Mouse (Mus musculus) intestine, embryonic 14.5 days (tissue): Measurements from ENCODE around the gene Spink4. TPM values are rescaled to one million over a fixed set of nuclear protein-coding genes. Genes with fewer than 3 reads are reported as not detected.

Source experiments
- ATAC-seq: fragments of 200-750 bp; cut with Nextera tagmentation; replicated peaks from 2 replicates; pipeline ENCODE4 v1.8.0; 2017; ENCODE audit warnings: low read depth, moderate number of reproducible peaks, moderate TSS enrichment, moderate library complexity; ENCODE audit not compliant: low FRiP score, low TSS enrichment
- DNase-seq: peaks from one replicate; pipeline ENCODE4 v3.0.0-alpha.2; 2018; ENCODE audit warnings: low spot score
- H3K27ac ChIP-seq: fragments of 300-500 bp; sonication (generic); 2 replicates; pipeline ENCODE4 v1.5.1; 2014; ENCODE audit warnings: low read depth, mild to moderate bottlenecking, control low read depth
- H3K27me3 ChIP-seq: fragments of 300-500 bp; sonication (generic); replicated peaks from 2 replicates; pipeline ENCODE4 v1.6.1; 2014; ENCODE audit warnings: low read length, control low read depth; ENCODE audit not compliant: control insufficient read depth, insufficient read depth
- H3K36me3 ChIP-seq: fragments of 300-500 bp; sonication (generic); 2 replicates; pipeline ENCODE4 v1.6.1; 2014; ENCODE audit warnings: low read length, control low read depth; ENCODE audit not compliant: control insufficient read depth, insufficient read depth
- H3K4me1 ChIP-seq: fragments of 300-500 bp; sonication (generic); replicated peaks from 2 replicates; pipeline ENCODE4 v1.6.1; 2014; ENCODE audit warnings: low read length, control low read depth, mixed read lengths; ENCODE audit not compliant: control insufficient read depth, insufficient read depth
- H3K4me2 ChIP-seq: fragments of 300-500 bp; sonication (generic); 2 replicates; pipeline ENCODE4 v1.6.1; 2014; ENCODE audit warnings: low read length
- H3K4me3 ChIP-seq: fragments of 300-500 bp; sonication (generic); 2 replicates; pipeline ENCODE4 v1.5.1; 2014; ENCODE audit warnings: low read depth, low read length, control low read depth, mixed read lengths
- H3K9ac ChIP-seq: fragments of 300-500 bp; sonication (generic); 2 replicates; pipeline ENCODE4 v1.6.1; 2014; ENCODE audit warnings: mild to moderate bottlenecking, low read length
- H3K9me3 ChIP-seq: fragments of 300-500 bp; sonication (generic); 2 replicates; pipeline ENCODE4 v1.6.1; 2016; ENCODE audit warnings: low read length, control low read depth; ENCODE audit not compliant: control insufficient read depth
- WGBS: fragments of 180-500 bp; shearing (Covaris S2); extraction: QIAGEN DNeasy Blood & Tissue Kit; methylation state at CpG from one replicate; pipeline ENCODE4 v1.1.7; 2014; 5-methylcytosine and 5-hydroxymethylcytosine counted together
- polyA plus RNA-seq: library from polyadenylated mRNA; unstranded; fragments of >200 nt; fragmentation: Nextera tagmentation; extraction: Ambion mirVana; gene quantifications from 2 replicates; pipeline ENCODE4 v1.2.1, GENCODE M21; 2014

The Spink4 gene
- polyA plus RNA-seq, 1 experiment from 2014 or later, result 76.7 TPM

GRCm38 (mm10) chr4:40895118-40895517 is 24.7 kb upstream of the Spink4 start:
- no peak; the same call in 1 of the 2 replicates for ATAC-seq
- no peak overlapping the region for H3K27ac ChIP-seq

DNA sequence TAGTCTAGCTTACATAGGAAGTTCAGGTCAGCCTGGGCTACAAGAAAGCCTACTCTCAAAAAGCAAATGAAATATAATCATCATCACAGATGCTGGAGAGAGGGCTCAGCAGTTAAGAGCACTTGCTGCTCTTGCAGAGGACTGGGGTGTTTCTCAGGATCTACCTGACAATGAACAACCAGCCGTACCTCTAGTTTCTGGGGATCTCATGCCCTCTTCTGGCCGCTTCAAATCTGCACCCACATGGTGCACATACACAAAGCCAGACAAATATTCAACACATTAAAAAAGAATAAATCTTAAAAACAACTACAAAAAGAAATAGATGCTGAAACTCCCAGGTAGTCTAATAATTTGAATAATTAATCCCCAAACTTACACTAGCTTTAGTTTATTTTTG is 24.2 kb upstream of the Spink4 start:
- H3K9ac ChIP-seq, result no peak overlapping the region
- no peaks in the 10 kb centered on the region for H3K27me3 ChIP-seq
- H3K4me1 ChIP-seq, result no peaks in the 10 kb centered on the region
- no peak for ATAC-seq
- no peak for DNase-seq
- peaks cover 3% of the 10 kb centered on the region; the same call in 1 of the 2 replicates for H3K9me3 ChIP-seq
- H3K27ac ChIP-seq, result no peak overlapping the region
- WGBS, result 93% methylated on average over 2 of the region's 2 CpGs
- H3K4me2 ChIP-seq, result no peak overlapping the region
- no peak overlapping the region for H3K4me3 ChIP-seq
- H3K36me3 ChIP-seq, result no peaks in the 10 kb centered on the region

More at GRCm38 (mm10) chr4:40895118-40895517, 24.7 kb upstream of the Spink4 start:
- Histone ChIP-seq H3K4me2 (no peak overlapping the region), H3K9me3 (0 out of 2 replicates have a peak, but pooled peaks cover under 1% of the 10 kb centered on the region), H3K4me3 (no peak overlapping the region), H3K36me3 (no peaks in the 10 kb centered on the region), H3K9ac (no peak overlapping the region), H3K27me3 (no peaks in the 10 kb centered on the region), H3K4me1 (no peaks in the 10 kb centered on the region)
- no peak for DNase-seq
- WGBS, result 81% methylated on average over 3 of the region's 3 CpGs

- H3K9ac ChIP-seq, result no peak overlapping the region
- H3K27me3 ChIP-seq, result no peaks in the 10 kb centered on the region
- H3K27ac ChIP-seq, result no peak overlapping the region
- H3K9me3 ChIP-seq, result peaks cover 3% of the 10 kb centered on the region; the same call in 1 of the 2 replicates
- ATAC-seq (0 out of 2 replicates have a peak, but pooled peaks have one; percentile 45), DNase-seq (no peak)
- no peaks in the 10 kb centered on the region for H3K36me3 ChIP-seq
- no peak overlapping the region for H3K4me2 ChIP-seq
- 86% methylated on average over 6 of the region's 6 CpGs for WGBS
- no peak overlapping the region for H3K4me3 ChIP-seq
- no peaks in the 10 kb centered on the region for H3K4me1 ChIP-seq
Measured at GRCm38 (mm10) chr4:40898476-40899044, 21.3 kb upstream of the Spink4 start.

DNA sequence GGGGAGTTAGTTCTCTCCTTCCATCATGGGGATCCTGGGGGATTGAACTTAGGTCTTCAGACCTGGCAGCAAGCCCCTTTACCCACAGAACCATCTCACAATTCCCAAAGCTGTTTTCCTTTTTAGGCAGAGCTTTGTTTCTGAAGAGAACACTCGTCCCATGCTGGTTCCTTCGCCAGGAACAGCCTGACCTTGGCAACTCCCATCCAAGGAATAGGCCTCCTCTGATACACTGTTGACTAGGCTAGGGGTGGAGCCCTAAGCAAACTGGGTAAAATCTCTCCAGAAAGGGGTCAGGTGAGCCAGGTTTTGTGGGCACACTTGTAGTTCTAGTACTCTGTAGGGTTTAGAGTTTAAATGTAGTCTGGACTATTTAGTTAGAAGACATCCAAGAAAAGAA is 20.6 kb upstream of the Spink4 start:
- H3K9ac ChIP-seq, result no peak overlapping the region
- DNase-seq (no peak), ATAC-seq (no peak)
- H3K4me1 ChIP-seq, result no peaks in the 10 kb centered on the region
- H3K4me2 ChIP-seq, result no peak overlapping the region
- no peaks in the 10 kb centered on the region for H3K27me3 ChIP-seq
- WGBS, result 73% methylated on average over 2 of the region's 2 CpGs
- H3K27ac ChIP-seq, result no peak overlapping the region
- H3K36me3 ChIP-seq, result no peaks in the 10 kb centered on the region
- peaks cover 3% of the 10 kb centered on the region; the same call in 1 of the 2 replicates for H3K9me3 ChIP-seq
- no peak overlapping the region for H3K4me3 ChIP-seq

DNA sequence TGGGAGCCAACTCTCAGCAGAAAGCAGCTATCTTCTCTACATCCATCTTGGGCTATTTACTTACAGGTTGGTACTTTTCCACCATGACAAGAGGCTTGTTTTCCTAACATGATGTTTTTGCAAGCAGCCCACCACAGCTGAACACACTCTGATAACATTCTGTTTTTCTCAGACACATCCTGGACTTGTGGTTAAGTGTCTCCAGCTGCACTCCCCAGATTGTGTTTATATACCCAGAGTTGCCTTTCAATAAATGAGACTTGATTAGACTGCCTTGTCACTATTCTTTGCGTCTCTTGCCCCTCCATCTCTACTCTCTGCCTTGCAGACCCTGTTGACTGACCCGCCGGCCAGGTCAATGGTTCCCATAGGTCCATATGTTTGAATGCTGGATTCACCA is 19.8 kb upstream of the Spink4 start:
- Histone ChIP-seq H3K4me2 (no peak overlapping the region), H3K27ac (no peak overlapping the region)

DNA sequence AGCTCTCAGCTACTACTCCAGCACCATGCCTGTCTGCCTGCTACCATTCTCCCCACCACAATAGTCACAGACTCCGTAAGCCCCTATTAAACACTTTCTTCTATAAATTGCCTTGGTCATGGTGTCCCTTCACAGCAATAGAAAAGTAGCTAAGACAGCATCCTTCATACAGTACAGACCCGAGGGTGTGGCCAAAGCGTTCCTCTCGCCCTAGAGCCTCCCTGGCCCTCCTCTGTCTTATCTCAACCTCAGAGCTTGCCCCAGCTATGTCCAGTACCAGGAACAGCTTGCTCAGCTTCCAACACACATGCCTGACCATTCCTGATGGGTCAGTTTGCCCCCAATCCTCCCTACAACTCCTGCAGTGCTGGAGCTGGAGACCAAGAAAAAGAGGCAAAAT is 19.2 kb upstream of the Spink4 start:
- Histone ChIP-seq H3K4me1 (no peaks in the 10 kb centered on the region), H3K4me2 (no peak overlapping the region), H3K27me3 (no peaks in the 10 kb centered on the region), H3K9me3 (peaks cover 3% of the 10 kb centered on the region; the same call in 1 of the 2 replicates), H3K9ac (no peak overlapping the region), H3K36me3 (no peaks in the 10 kb centered on the region), H3K27ac (no peak overlapping the region), H3K4me3 (no peak overlapping the region)
- ATAC-seq (no peak), DNase-seq (no peak)
- WGBS, result 84% methylated on average over 4 of the region's 4 CpGs

More for the DNA sequence above, 19.8 kb upstream of the Spink4 start:
- H3K27me3 ChIP-seq, result no peaks in the 10 kb centered on the region
- no peaks in the 10 kb centered on the region for H3K4me1 ChIP-seq
- DNase-seq (no peak), ATAC-seq (no peak)
- no peak overlapping the region for H3K4me3 ChIP-seq
- peaks cover 3% of the 10 kb centered on the region; the same call in 1 of the 2 replicates for H3K9me3 ChIP-seq
- 89% methylated on average over 3 of the region's 3 CpGs for WGBS
- no peak overlapping the region for H3K9ac ChIP-seq
- H3K36me3 ChIP-seq, result no peaks in the 10 kb centered on the region

DNA sequence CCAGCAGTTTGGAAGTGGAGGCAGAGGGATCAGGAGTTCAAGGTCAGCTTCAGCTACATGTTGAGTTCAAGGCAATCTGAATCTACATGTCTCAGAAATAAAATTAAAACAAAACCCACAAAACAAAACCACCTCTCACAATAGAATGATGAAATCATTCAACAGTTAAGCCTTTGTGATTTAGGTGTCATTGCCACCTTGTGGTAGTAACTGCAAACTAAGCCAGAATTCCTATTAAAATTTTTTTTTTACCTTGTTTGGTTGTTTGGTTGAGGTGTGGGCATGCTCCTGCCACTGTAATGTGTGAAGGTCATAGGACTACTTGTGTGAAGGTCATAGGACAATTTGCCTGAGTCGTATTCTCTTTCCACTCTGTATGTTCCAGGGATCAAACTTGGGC is 13.6 kb upstream of the Spink4 start:
- H3K27me3 ChIP-seq, result no peaks in the 10 kb centered on the region
- DNase-seq (peak; percentile 58), ATAC-seq (no peak)
- 0 out of 2 replicates have a peak, but pooled peaks cover 5% of the 10 kb centered on the region for H3K4me1 ChIP-seq
- no peak overlapping the region for H3K27ac ChIP-seq
- H3K9me3 ChIP-seq, result no peaks in the 10 kb centered on the region
- 48% methylated on average over 1 of the region's 1 CpGs for WGBS
- H3K9ac ChIP-seq, result no peak overlapping the region
- no peak overlapping the region for H3K4me2 ChIP-seq
- no peaks in the 10 kb centered on the region for H3K36me3 ChIP-seq
- H3K4me3 ChIP-seq, result no peak overlapping the region

DNA sequence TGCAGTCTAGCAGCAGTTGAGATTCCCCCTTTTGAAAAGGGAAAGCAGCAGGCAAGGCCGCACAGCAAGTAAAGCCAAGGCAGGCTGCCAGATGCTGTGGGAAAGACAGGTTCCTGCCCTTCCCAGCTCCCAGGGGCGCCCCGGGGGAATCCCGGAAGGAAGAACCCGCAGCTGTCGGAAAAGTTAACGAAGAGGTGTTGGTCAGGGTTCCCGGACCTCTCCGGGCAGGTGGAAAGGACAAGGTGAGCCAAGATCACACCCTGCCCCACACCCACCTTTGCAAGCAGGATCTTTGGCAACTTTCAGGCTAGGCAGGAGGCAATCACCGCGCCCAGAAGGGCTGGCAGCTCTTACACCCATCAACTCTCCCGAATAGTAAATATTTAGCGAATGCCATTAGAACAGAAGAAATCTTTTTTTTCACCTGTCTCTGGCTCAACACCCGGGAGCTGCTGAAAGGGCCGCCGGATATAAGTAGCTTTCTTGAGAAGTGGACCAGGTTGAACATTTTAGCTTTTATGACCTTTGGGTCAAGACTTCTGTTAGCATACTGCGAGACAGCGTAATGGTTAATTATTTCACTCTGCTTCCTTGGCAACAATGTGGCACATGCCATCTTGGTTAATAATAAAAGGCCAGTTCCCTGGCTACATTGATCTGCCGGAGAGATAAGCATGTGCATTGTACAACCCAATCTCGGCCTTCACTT is 11.4 kb upstream of the Spink4 start:
- Histone ChIP-seq H3K9me3 (no peaks in the 10 kb centered on the region), H3K27ac (0 out of 2 replicates have a peak overlapping the region, but pooled peaks have one; percentile 12), H3K4me2 (0 out of 2 replicates have a peak overlapping the region, but pooled peaks have one; percentile 1), H3K36me3 (no peaks in the 10 kb centered on the region), H3K4me1 (0 out of 2 replicates have a peak, but pooled peaks cover 5% of the 10 kb centered on the region), H3K27me3 (no peaks in the 10 kb centered on the region), H3K9ac (no peak overlapping the region), H3K4me3 (no peak overlapping the region)
- WGBS, result 24% methylated on average over 20 of the region's 20 CpGs
- DNase-seq, result peak; percentile 69
- no peak for ATAC-seq
